ENCODE assay signal across 8 mouse cellular contexts in genomic region chr11:115933747-115934110, GRCm38 (mm10). TPM values are rescaled to one million over a fixed set of nuclear protein-coding genes. Genes with fewer than 3 reads are reported as not detected.
DNase-seq lines count a peak whose midpoint lies in the region; ATAC-seq and TF ChIP-seq lines count a peak whose summit lies in the region.

No protein-coding gene starts in this region.

- WGBS in kidney, embryonic 15.5 days, result under 1% methylated on average over 16 of the region's 16 CpGs
- WGBS in intestine, embryonic 14.5 days, result under 1% methylated on average over 16 of the region's 16 CpGs
- 1% methylated on average over 16 of the region's 16 CpGs for WGBS in midbrain, embryonic 16.5 days

- peak overlapping the region; percentile 59; the same call in 1 of the 2 replicates for H3K27ac ChIP-seq in kidney, embryonic 15.5 days
- no peak overlapping the region for H3K27ac ChIP-seq in cortical plate, adult 2 months (ENCODE audit: insufficient read depth, low read length)
- H3K27ac ChIP-seq in intestine, embryonic 14.5 days (ENCODE audit: low read depth), result peak overlapping the region; percentile 48; the same call in 1 of the 2 replicates
- peak overlapping the region; percentile 70 for H3K27ac ChIP-seq in midbrain, embryonic 16.5 days (ENCODE audit: low read length)

- no peak for DNase-seq in kidney, postnatal 10 days
- no peak for DNase-seq in intestine, embryonic 14.5 days (ENCODE audit: low spot score)
- DNase-seq in frontal cortex, postnatal 36 days (ENCODE audit: low spot score in 2 of 2), result no peak
- DNase-seq in testis, postnatal 14 days (ENCODE audit: low spot score), result no peak
- DNase-seq in cerebellum, postnatal 25 days, result no peak

- peak; percentile 31 for ATAC-seq in kidney, embryonic 15.5 days (replicated peaks; ENCODE audit: low FRiP score)
- peak; percentile 53; the same call in 1 of the 2 replicates for ATAC-seq in intestine, embryonic 14.5 days (replicated peaks; ENCODE audit: low FRiP score, low TSS enrichment, low read depth)
- peak; percentile 57 for ATAC-seq in midbrain, embryonic 16.5 days

- H3K4me3 ChIP-seq in kidney, embryonic 15.5 days (replicated peaks), result peak overlapping the region; percentile 96
- H3K4me3 ChIP-seq in cortical plate, adult 2 months (ENCODE audit: insufficient read depth, low read length), result peak overlapping the region; percentile 75
- H3K4me3 ChIP-seq in intestine, embryonic 14.5 days (ENCODE audit: low read depth, low read length), result peak overlapping the region; percentile 100
- H3K4me3 ChIP-seq in midbrain, embryonic 16.5 days (ENCODE audit: low read depth, low read length), result peak overlapping the region; percentile 88

- H3K9me3 ChIP-seq in kidney, embryonic 15.5 days (replicated peaks), result no peaks in the 10 kb centered on the region
- no peaks in the 10 kb centered on the region for H3K9me3 ChIP-seq in intestine, embryonic 14.5 days (ENCODE audit: control insufficient read depth, low read length)
- no peaks in the 10 kb centered on the region for H3K9me3 ChIP-seq in midbrain, embryonic 16.5 days (replicated peaks; ENCODE audit: control insufficient read depth, low read length, poor library complexity, severe bottlenecking)

- TF ChIP-seq CTCF in cortical plate, adult 2 months (IDR thresholded peaks at IDR 0.05; ENCODE audit: extremely low read depth, insufficient read depth, low read length), result no peak

- H3K4me2 ChIP-seq in kidney, embryonic 15.5 days, result peak overlapping the region; percentile 88
- peak overlapping the region; percentile 80 for H3K4me2 ChIP-seq in intestine, embryonic 14.5 days (ENCODE audit: low read length)
- peak overlapping the region; percentile 96 for H3K4me2 ChIP-seq in midbrain, embryonic 16.5 days (ENCODE audit: low read length)

- H3K27me3 ChIP-seq in kidney, embryonic 15.5 days, result no peaks in the 10 kb centered on the region
- H3K27me3 ChIP-seq in intestine, embryonic 14.5 days (replicated peaks; ENCODE audit: control insufficient read depth, insufficient read depth, low read length), result no peaks in the 10 kb centered on the region
- no peaks in the 10 kb centered on the region for H3K27me3 ChIP-seq in midbrain, embryonic 16.5 days (ENCODE audit: control insufficient read depth, insufficient read depth, low read depth, low read length)

- peak overlapping the region; percentile 81 for H3K9ac ChIP-seq in kidney, embryonic 15.5 days
- peak overlapping the region; percentile 88 for H3K9ac ChIP-seq in intestine, embryonic 14.5 days (ENCODE audit: low read length)
- H3K9ac ChIP-seq in midbrain, embryonic 16.5 days (ENCODE audit: low read depth, low read length), result peak overlapping the region; percentile 78

- H3K4me1 ChIP-seq in kidney, embryonic 15.5 days, result peaks cover 23% of the 10 kb centered on the region
- peaks cover 1% of the 10 kb centered on the region; the same call in 1 of the 2 replicates for H3K4me1 ChIP-seq in cortical plate, adult 2 months (ENCODE audit: control insufficient read depth, insufficient read depth, low read length)
- H3K4me1 ChIP-seq in intestine, embryonic 14.5 days (replicated peaks; ENCODE audit: control insufficient read depth, insufficient read depth, low read length), result peaks cover 23% of the 10 kb centered on the region
- peaks cover 30% of the 10 kb centered on the region for H3K4me1 ChIP-seq in midbrain, embryonic 16.5 days (ENCODE audit: control insufficient read depth, insufficient read depth, low read length)

- H3K36me3 ChIP-seq in kidney, embryonic 15.5 days, result peaks cover 32% of the 10 kb centered on the region
- peaks cover 22% of the 10 kb centered on the region for H3K36me3 ChIP-seq in intestine, embryonic 14.5 days (ENCODE audit: control insufficient read depth, insufficient read depth, low read length)
- peaks cover 4% of the 10 kb centered on the region for H3K36me3 ChIP-seq in midbrain, embryonic 16.5 days (ENCODE audit: control insufficient read depth, insufficient read depth, low read length)

- no peak for TF ChIP-seq POLR2A in cortical plate, adult 2 months (IDR thresholded peaks at IDR 0.05; ENCODE audit: extremely low read depth, insufficient read depth, low read length)

RNA-seq across cellular contexts. Expression of gene Recql5, which starts 0.5 kb away (rescaled TPM):
- 21.3 and 24.3 TPM in 2 replicates for polyA plus RNA-seq in kidney, embryonic 15.5 days (2015; fragmentation: Nextera tagmentation; extraction: Ambion mirVana)
- 31.7 and 36.4 TPM in 2 replicates for polyA plus RNA-seq in cortical plate, adult 2 months (2012; rRNA removed)
- polyA plus RNA-seq in intestine, embryonic 14.5 days (2014; fragmentation: Nextera tagmentation; extraction: Ambion mirVana), result 18.5 and 20.7 TPM in 2 replicates
- polyA plus RNA-seq in midbrain, embryonic 16.5 days (2015; fragmentation: Nextera tagmentation; extraction: Ambion mirVana), result 24.3 and 25.2 TPM in 2 replicates

RNA-seq across cellular contexts. Expression of gene Sap30bp, which starts 0.6 kb away (rescaled TPM):
- polyA plus RNA-seq in kidney, embryonic 15.5 days (2015; fragmentation: Nextera tagmentation; extraction: Ambion mirVana), result 41.6 and 44.5 TPM in 2 replicates
- 51.2 and 57.0 TPM in 2 replicates for polyA plus RNA-seq in cortical plate, adult 2 months (2012; rRNA removed)
- 37.3 and 38.6 TPM in 2 replicates for polyA plus RNA-seq in intestine, embryonic 14.5 days (2014; fragmentation: Nextera tagmentation; extraction: Ambion mirVana)
- polyA plus RNA-seq in midbrain, embryonic 16.5 days (2015; fragmentation: Nextera tagmentation; extraction: Ambion mirVana), result 49.0 and 51.5 TPM in 2 replicates

RNA-seq across cellular contexts. Expression of gene Smim6, which starts 21.9 kb away (rescaled TPM):
- 9.1 and 9.9 TPM in 2 replicates for polyA plus RNA-seq in kidney, embryonic 15.5 days (2015; fragmentation: Nextera tagmentation; extraction: Ambion mirVana)
- polyA plus RNA-seq in cortical plate, adult 2 months (2012; rRNA removed), result not detected in 2 replicates
- 16.9 and 24.5 TPM in 2 replicates for polyA plus RNA-seq in intestine, embryonic 14.5 days (2014; fragmentation: Nextera tagmentation; extraction: Ambion mirVana)
- polyA plus RNA-seq in midbrain, embryonic 16.5 days (2015; fragmentation: Nextera tagmentation; extraction: Ambion mirVana), result 0.44 and 0.87 TPM in 2 replicates

RNA-seq across cellular contexts. Expression of gene Smim5, which starts 34.0 kb away (rescaled TPM):
- polyA plus RNA-seq in kidney, embryonic 15.5 days (2015; fragmentation: Nextera tagmentation; extraction: Ambion mirVana), result 3.9 and 4.1 TPM in 2 replicates
- polyA plus RNA-seq in cortical plate, adult 2 months (2012; rRNA removed), result 0.57 and 0.58 TPM in 2 replicates
- 1.1 and 2.5 TPM in 2 replicates for polyA plus RNA-seq in intestine, embryonic 14.5 days (2014; fragmentation: Nextera tagmentation; extraction: Ambion mirVana)
- polyA plus RNA-seq in midbrain, embryonic 16.5 days (2015; fragmentation: Nextera tagmentation; extraction: Ambion mirVana), result 1.4 and 1.5 TPM in 2 replicates

RNA-seq across cellular contexts. Expression of gene Itgb4, which starts 40.8 kb away (rescaled TPM):
- polyA plus RNA-seq in kidney, embryonic 15.5 days (2015; fragmentation: Nextera tagmentation; extraction: Ambion mirVana), result 2.1 and 2.7 TPM in 2 replicates
- 8.0 and 8.2 TPM in 2 replicates for polyA plus RNA-seq in cortical plate, adult 2 months (2012; rRNA removed)
- 4.8 and 5.5 TPM in 2 replicates for polyA plus RNA-seq in intestine, embryonic 14.5 days (2014; fragmentation: Nextera tagmentation; extraction: Ambion mirVana)
- polyA plus RNA-seq in midbrain, embryonic 16.5 days (2015; fragmentation: Nextera tagmentation; extraction: Ambion mirVana), result 0.57 and 0.64 TPM in 2 replicates
